Mouse (Mus musculus): ENCODE measurements around the gene Nr1d1. TPM values are rescaled to one million over a fixed set of nuclear protein-coding genes. Genes with fewer than 3 reads are reported as not detected.
A peak's percentile ranks its signal among the peaks of the same experiment; 100 is the strongest.
"Not testable (repeated sequence)": the region's sequence is repeated elsewhere in the genome, so short reads cannot be mapped to it uniquely, and the experiment has no call there.

The Nr1d1 gene
- total RNA-seq, 1 experiment from 2014 or later = 51.0 TPM

- DNase-seq = not testable (repeated sequence)
These were observed 37.9 kb downstream of the Nr1d1 start for GRCm38 (mm10) chr11:98737220-98737619.

GRCm38 (mm10) chr11:98736176-98736575 lies 39.0 kb downstream of the Nr1d1 start:
- no peak for DNase-seq

- DNase-seq = no peak
These were observed 40.0 kb downstream of the Nr1d1 start for GRCm38 (mm10) chr11:98735111-98735510.

GRCm38 (mm10) chr11:98734020-98734419 lies 41.1 kb downstream of the Nr1d1 start:
- DNase-seq = no peak

GRCm38 (mm10) chr11:98731134-98731533 lies 44.0 kb downstream of the Nr1d1 start:
- DNase-seq = peak; percentile 71

- DNase-seq = no peak
These were observed 44.4 kb downstream of the Nr1d1 start for GRCm38 (mm10) chr11:98730727-98731126.

- peak; percentile 90 for DNase-seq
These were observed 46.0 kb downstream of the Nr1d1 start, which contains the start of gene Med24 for GRCm38 (mm10) chr11:98729119-98729588. Gene Med24 (minus strand): TSS chr11:98729435.

GRCm38 (mm10) chr11:98725926-98726506 lies 49.1 kb downstream of the Nr1d1 start:
- DNase-seq = no peak

- no peak for DNase-seq
These were observed 52.0 kb downstream of the Nr1d1 start for GRCm38 (mm10) chr11:98723098-98723497.

- DNase-seq = peak; percentile 76
These were observed 53.5 kb downstream of the Nr1d1 start for GRCm38 (mm10) chr11:98721458-98722226.

- no peak for DNase-seq
These were observed 54.4 kb downstream of the Nr1d1 start for GRCm38 (mm10) chr11:98720756-98721155.

Other genes with a start within 250 kb of the Nr1d1 start
- gene Ikzf3, start 229.3 kb downstream of the Nr1d1 start, total RNA-seq (2021) = 3.3 and 14.3 TPM in 2 replicates
- gene Zpbp2, start 224.2 kb downstream of the Nr1d1 start, total RNA-seq (2021) = not detected in 2 replicates
- gene Ormdl3, start 188.0 kb downstream of the Nr1d1 start, total RNA-seq (2021) = 141 and 150 TPM in 2 replicates
- gene Lrrc3c, start 177.0 kb downstream of the Nr1d1 start, total RNA-seq (2021) = not detected in 2 replicates
- 15.0 and 17.2 TPM in 2 replicates for gene Gm12355, start 149.7 kb downstream of the Nr1d1 start, total RNA-seq (2021)
- gene Gsdma3, start 149.0 kb downstream of the Nr1d1 start, total RNA-seq (2021) = 25.4 and 31.6 TPM in 2 replicates
- 1.0 and 2.0 TPM in 2 replicates for gene Gsdma2, start 128.6 kb downstream of the Nr1d1 start, total RNA-seq (2021)
- gene Gsdma, start 111.0 kb downstream of the Nr1d1 start, total RNA-seq (2021) = 0.11 TPM in 1 of 2 replicates, not detected in the other
- 114 TPM in 2 replicates for gene Psmd3, start 92.8 kb downstream of the Nr1d1 start, total RNA-seq (2021)
- gene Csf3, start 74.1 kb downstream of the Nr1d1 start, total RNA-seq (2021) = not detected in 2 replicates
- gene Med24, start 45.9 kb downstream of the Nr1d1 start, total RNA-seq (2021) = 47.4 and 55.5 TPM in 2 replicates
- gene Thra, start 34.7 kb downstream of the Nr1d1 start, total RNA-seq (2021) = 106 and 124 TPM in 2 replicates
- 88.5 and 88.7 TPM in 2 replicates for gene Msl1, start 20.2 kb upstream of the Nr1d1 start, total RNA-seq (2021)
- gene Casc3, start 29.6 kb upstream of the Nr1d1 start, total RNA-seq (2021) = 37.8 and 38.8 TPM in 2 replicates
- gene Rapgefl1, start 61.5 kb upstream of the Nr1d1 start, total RNA-seq (2021) = 0.79 and 0.93 TPM in 2 replicates
- gene Wipf2, start 88.3 kb upstream of the Nr1d1 start, total RNA-seq (2021) = 16.6 and 21.3 TPM in 2 replicates
- gene Cdc6, start 132.5 kb upstream of the Nr1d1 start, total RNA-seq (2021) = 3.5 and 5.8 TPM in 2 replicates
- 24.5 and 29.3 TPM in 2 replicates for gene Rara, start 152.5 kb upstream of the Nr1d1 start, total RNA-seq (2021)
- not detected in 2 replicates for gene Gjd3, start 207.7 kb upstream of the Nr1d1 start, total RNA-seq (2021)
- 52.0 and 70.5 TPM in 2 replicates for gene Top2a, start 248.9 kb upstream of the Nr1d1 start, total RNA-seq (2021)